In genomic region chr15:25623556-25624180, GRCm38 (mm10) we compare ENCODE assay signal across 8 mouse cellular contexts. TPM values are rescaled to one million over a fixed set of nuclear protein-coding genes. Genes with fewer than 3 reads are reported as not detected.
DNase-seq lines count a peak whose midpoint lies in the region; ATAC-seq and TF ChIP-seq lines count a peak whose summit lies in the region.

No protein-coding gene starts in this region.

- no peak for ATAC-seq in forebrain, embryonic 15.5 days (replicated peaks)
- ATAC-seq in liver, embryonic 16.5 days (ENCODE audit: low read depth) = no peak

- no peak for DNase-seq in heart, adult 2 months
- DNase-seq in heart, postnatal 4 days = no peak
- peak; percentile 61 for DNase-seq in 416B (ENCODE audit: low read depth)
- no peak for DNase-seq in urinary bladder, postnatal 25 days (ENCODE audit: low spot score)
- DNase-seq in cerebellum, adult 9-11 months = no peak
- no peak for DNase-seq in spleen, postnatal 10 days (ENCODE audit: low spot score in 2 of 2)

- TF ChIP-seq EP300 in heart, adult 2 months (IDR thresholded peaks at IDR 0.05; ENCODE audit: insufficient read depth, low read depth, low read length) = no peak

- intact Hi-C loops in heart, adult 2 months (cut with DNase I) = loop anchor here (2.0 kb wide), 3 partner anchors 43 to 137 kb away; no protein-coding TSS in a partner anchor

- H3K36me3 ChIP-seq in heart, adult 2 months (ENCODE audit: control insufficient read depth, insufficient read depth, low read length) = no peaks in the 10 kb centered on the region; the same call in 1 of the 2 replicates
- no peaks in the 10 kb centered on the region for H3K36me3 ChIP-seq in forebrain, embryonic 15.5 days
- no peaks in the 10 kb centered on the region for H3K36me3 ChIP-seq in liver, embryonic 16.5 days (ENCODE audit: control insufficient read depth, insufficient read depth)

- no peak for TF ChIP-seq POLR2A in heart, adult 2 months (IDR thresholded peaks at IDR 0.05; ENCODE audit: insufficient read depth, low read depth, low read length)

- peak overlapping the region; percentile 94 for H3K4me3 ChIP-seq in heart, adult 2 months
- peak overlapping the region; percentile 75 for H3K4me3 ChIP-seq in forebrain, embryonic 15.5 days
- peak overlapping the region; percentile 71 for H3K4me3 ChIP-seq in liver, embryonic 16.5 days (ENCODE audit: low read depth, low read length)

- peaks cover 5% of the 10 kb centered on the region for H3K79me2 ChIP-seq in heart, adult 2 months (replicated peaks; ENCODE audit: control insufficient read depth, insufficient read depth, low read length)

- no peak for TF ChIP-seq CTCF in heart, adult 2 months (IDR thresholded peaks at IDR 0.05)

- H3K4me1 ChIP-seq in heart, adult 2 months (ENCODE audit: control insufficient read depth, insufficient read depth, low read length) = peaks cover 7% of the 10 kb centered on the region
- H3K4me1 ChIP-seq in forebrain, embryonic 15.5 days = peaks cover 21% of the 10 kb centered on the region
- peaks cover 8% of the 10 kb centered on the region for H3K4me1 ChIP-seq in liver, embryonic 16.5 days (ENCODE audit: control insufficient read depth, low read depth, low read length)

- no peaks in the 10 kb centered on the region for H3K27me3 ChIP-seq in heart, adult 2 months (ENCODE audit: control insufficient read depth, insufficient read depth, low read length)
- H3K27me3 ChIP-seq in forebrain, embryonic 15.5 days = peaks cover 44% of the 10 kb centered on the region
- peaks cover 27% of the 10 kb centered on the region for H3K27me3 ChIP-seq in liver, embryonic 16.5 days (ENCODE audit: control insufficient read depth, insufficient read depth, low read depth, low read length)

- peak overlapping the region; percentile 92; the same call in 1 of the 2 replicates for H3K9ac ChIP-seq in heart, adult 2 months (ENCODE audit: low read depth, low read length)
- no peak overlapping the region for H3K9ac ChIP-seq in forebrain, embryonic 15.5 days (replicated peaks)
- peak overlapping the region; percentile 31; the same call in 1 of the 2 replicates for H3K9ac ChIP-seq in liver, embryonic 16.5 days (ENCODE audit: low read depth, low read length)

- peak overlapping the region; percentile 95 for H3K27ac ChIP-seq in heart, adult 2 months
- H3K27ac ChIP-seq in forebrain, embryonic 15.5 days (replicated peaks) = no peak overlapping the region
- H3K27ac ChIP-seq in liver, embryonic 16.5 days (ENCODE audit: low read length) = no peak overlapping the region

- H3K9me3 ChIP-seq in forebrain, embryonic 15.5 days = no peaks in the 10 kb centered on the region
- no peaks in the 10 kb centered on the region for H3K9me3 ChIP-seq in liver, embryonic 16.5 days (replicated peaks; ENCODE audit: control insufficient read depth, low read length)

- whole genome bisulfite sequencing in heart, adult 2 months = 11% methylated on average over 9 of the region's 9 CpGs
- 8% methylated on average over 9 of the region's 9 CpGs for WGBS in forebrain, embryonic 15.5 days
- WGBS in liver, embryonic 16.5 days (ENCODE audit: insufficient replicate concordance) = 8% methylated on average over 9 of the region's 9 CpGs

- peak overlapping the region; percentile 100 for H3K4me2 ChIP-seq in forebrain, embryonic 15.5 days (replicated peaks)
- peak overlapping the region; percentile 81 for H3K4me2 ChIP-seq in liver, embryonic 16.5 days (ENCODE audit: low read depth, low read length)

RNA-seq across cellular contexts. Expression of gene Myo10, which starts 1.3 kb away (rescaled TPM):
- total RNA-seq in heart, adult 2 months (2021) = 10 to 100 TPM; 63.7 to 67.9 TPM
- 26.6 and 35.4 TPM in 2 replicates for polyA plus RNA-seq in heart, adult 2 months (2012; rRNA removed)
- total RNA-seq in heart, postnatal 4 days (2021) = 10 to 100 TPM; 36.9 to 43.8 TPM
- polyA plus RNA-seq in forebrain, embryonic 15.5 days (2015; fragmentation: Nextera tagmentation; extraction: Ambion mirVana) = 43.0 and 48.1 TPM in 2 replicates
- polyA plus RNA-seq in liver, embryonic 16.5 days (2015; fragmentation: Nextera tagmentation; extraction: Ambion mirVana) = 3.4 and 4.5 TPM in 2 replicates
